Mouse (Mus musculus): ENCODE measurements around the gene Tigit.

Tigit gene

DNA sequence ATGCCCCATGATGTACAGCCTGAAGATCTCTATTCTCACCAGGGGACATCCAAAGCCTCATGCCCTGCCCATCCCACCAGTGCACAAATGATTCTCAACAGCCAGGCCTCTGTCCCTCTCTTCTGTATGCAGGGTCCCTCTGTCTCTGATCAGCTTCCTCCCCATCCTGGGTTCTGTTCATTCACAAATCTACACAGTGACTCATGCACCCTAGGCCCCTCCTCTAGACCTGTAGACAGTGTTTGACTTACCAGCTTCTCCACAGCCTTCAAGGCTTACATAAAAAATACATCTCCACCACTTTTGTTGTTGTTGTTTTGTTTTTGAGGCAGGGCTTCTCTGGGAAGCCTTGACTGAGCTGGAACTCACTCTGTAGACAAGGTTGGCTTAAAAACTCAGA, 915 bp upstream of the Tigit start:
- no peak for DNase-seq (ENCODE audit: low spot score in 2 of 2)

DNA sequence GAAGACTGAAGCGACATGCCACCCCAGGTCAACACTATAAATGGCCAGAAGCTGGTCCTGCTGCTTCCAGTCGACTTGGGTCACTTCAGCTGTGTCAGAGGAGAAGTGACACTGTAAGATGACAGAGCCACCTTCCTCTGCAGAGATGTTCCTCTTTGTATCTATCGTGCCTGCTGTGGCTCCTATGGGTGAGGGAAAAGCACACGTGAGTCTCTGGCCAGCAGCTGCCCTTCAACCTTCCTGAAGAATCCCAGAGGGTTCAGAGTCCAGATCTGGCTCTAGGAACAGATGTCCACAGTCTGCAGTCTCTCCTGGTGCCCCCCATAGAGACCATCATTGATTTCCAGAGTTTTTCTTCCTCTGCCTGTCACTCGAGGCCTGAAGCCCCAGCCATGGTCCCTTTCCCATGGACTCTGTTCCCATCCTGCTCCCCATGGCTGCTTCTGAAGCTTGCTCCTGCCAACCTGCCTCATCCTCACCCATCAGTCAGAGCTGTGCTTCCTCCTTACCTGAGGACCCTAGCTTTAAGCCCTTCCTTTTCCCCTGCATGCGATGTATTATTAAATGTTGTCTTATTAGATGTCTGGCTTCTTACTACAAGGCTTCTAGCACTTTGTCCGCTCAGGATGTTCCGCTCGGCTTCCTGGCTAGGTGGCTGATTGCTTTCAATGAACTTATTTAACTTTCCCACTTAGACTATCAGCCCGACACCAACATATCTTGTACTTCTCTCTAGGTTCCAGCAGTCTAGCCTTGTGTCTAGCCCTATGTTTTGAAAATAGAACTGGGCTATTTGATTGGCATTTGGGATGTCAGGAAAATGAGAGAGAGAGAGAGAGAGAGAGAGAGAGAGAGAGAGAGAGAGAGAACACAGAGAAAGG, 1.6 kb downstream of the Tigit start:
- no peak for DNase-seq (ENCODE audit: low spot score in 2 of 2)

DNA sequence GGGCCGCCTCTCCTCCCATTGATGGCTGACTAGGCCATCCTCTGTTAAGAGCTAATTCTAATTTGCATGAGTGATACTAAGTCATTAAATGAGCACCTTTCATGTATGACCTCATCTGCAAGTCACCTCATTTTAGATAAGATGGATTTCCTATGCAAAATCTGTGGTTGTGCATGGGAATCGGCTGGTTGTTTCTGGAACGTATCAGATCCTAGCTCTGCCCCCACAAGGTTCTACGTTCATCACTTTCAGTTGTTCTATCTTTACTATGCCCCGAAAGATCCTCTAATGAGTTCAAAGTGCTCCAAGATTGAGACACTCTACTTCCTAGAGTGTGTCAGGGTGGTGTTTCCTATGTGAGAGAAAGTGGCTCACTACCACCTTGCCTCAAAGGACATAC, 2.4 kb downstream of the Tigit start:
- no peak for DNase-seq (ENCODE audit: low spot score in 2 of 2)

DNA sequence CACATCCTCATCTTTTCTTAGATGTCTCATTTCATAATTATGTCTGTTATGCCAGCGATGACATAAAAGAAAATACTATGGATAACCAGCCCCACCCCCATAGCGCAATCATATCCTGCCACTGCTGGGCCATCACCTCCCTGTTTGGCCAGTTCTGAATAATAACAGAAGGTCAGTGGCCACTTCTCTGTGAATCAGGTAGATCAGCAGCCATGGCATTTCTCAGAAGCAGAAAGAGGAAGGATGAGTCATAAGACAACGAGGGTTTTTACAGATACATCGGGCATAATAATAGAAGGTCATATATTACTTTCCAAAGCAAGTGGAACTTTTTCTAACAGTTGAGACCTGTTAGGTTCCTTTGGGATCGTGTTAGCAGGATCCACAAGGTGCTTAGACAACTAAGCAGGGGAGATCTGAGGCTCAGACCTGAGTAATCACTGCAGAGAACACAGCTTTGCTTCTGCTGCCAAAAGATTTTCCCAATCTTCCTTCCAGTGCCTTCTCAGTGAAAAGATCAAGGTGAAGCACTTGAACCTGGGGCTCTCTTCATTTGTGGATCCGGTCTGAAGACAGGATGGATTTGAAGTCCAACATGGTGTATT, 8.7 kb downstream of the Tigit start:
- no peak for DNase-seq (ENCODE audit: low spot score in 2 of 2)

DNA sequence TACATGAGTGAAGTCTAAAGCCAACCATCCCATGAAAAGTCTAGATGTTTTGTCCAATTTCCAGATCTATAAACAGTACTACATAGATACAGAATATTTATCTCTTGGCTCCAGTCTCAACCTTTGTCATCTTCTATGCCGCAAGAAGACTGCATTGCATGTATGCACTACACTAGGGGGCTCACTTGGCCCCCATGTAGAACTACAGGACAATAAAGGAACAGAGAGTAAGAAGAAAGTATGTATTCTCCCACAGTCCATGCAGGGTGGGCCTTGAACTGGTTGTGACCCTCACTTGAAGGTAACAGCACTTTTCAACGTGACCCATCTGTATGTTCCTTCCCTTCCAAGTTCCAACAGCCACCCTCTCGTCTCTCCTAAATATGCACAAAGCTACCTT, 9.7 kb downstream of the Tigit start:
- DNase-seq (ENCODE audit: low spot score in 2 of 2): no peak

DNA sequence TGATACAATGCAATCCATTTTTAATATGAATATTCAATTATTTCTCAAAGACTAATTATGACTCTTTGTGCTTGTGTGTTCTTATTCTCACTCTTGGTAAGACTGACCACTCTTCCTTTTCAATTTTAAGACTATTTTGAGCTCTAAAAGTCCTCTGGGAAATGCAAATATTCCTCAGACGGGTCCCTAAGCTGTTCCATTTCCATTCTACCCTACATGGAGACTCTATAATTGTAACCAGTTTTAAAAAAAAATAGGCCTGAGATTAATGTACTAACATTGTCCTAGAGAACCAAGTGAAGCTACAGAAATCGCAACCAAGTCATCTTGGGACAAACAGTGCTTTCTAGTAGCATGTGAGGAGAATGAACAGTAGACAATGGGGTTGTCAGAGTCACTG, 10.7 kb downstream of the Tigit start:
- DNase-seq (ENCODE audit: low spot score in 2 of 2): no peak

DNA sequence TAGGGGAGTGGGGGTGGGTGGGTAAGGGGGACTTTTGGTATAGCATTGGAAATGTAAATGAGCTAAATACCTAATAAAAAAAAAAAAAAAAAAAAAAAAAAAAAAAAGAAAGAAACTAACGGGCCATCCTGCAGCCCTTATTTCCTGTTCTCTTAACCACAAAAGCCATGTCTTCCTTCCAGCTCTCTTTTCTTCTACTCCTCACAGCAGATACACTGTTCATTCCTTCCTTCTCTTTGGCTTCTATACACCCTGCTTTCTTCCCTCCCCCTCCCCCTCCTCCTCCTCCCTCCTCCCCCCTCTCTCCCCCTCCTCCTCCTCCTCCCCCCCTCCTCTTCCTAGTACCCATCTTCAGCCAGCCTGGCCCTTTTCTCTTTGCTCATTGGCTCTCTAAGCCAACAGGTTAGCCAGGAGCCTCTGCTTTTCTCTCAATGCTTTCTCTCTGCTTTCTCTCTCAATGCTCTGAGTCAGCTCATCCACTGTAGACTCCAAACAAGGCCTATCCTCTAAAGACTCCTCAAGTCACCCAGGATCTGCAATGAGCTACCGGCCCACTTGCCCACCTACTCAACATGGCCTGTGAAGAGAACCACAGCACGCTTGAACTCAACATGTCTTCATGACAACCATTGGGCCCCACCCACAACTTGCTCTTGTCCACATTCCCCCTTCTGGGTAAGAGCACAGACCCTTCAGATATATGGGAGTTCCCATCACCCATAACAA, 13.4 kb downstream of the Tigit start:
- DNase-seq (ENCODE audit: low spot score in 2 of 2): no peak

DNA sequence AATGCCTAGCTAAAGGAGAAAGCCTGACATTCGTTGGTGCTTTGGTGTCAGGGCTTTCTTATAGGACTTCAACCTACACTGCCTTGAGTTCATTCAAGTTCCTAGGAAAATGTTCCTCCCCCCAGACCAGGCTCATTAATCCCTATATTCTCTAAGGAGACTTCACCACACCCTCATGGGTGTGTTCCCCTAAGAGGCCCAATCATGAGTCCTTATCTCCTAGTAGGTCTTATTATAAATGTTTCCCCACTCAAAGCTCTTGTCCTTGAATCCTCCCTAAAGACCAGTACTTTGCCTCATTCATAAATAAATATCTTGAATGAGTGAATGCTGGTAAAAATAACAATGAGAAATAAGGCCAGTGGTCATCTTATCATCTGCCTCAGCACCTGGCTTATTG, 16.3 kb downstream of the Tigit start:
- no peak for DNase-seq (ENCODE audit: low spot score in 2 of 2)

DNA sequence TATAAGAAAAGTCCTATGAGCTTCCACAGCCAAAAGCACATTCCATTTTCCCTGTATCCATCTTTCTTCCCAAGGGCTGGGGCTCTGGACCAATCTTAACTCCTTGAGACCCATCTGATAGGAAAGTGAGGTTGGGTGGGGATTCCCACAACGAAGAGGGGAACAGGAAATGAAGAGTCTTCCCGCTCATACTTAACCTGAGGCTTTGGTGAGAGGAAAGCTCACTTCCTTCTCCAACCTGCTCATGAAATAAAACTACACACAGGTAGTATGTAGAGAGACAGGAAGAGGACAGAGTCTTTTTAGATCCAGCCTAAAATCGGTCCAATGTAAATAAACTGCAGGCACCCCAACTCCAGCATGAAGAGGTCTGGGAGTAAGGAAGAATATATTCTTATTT, 17.0 kb downstream of the Tigit start:
- no peak for DNase-seq (ENCODE audit: low spot score in 2 of 2)

DNA sequence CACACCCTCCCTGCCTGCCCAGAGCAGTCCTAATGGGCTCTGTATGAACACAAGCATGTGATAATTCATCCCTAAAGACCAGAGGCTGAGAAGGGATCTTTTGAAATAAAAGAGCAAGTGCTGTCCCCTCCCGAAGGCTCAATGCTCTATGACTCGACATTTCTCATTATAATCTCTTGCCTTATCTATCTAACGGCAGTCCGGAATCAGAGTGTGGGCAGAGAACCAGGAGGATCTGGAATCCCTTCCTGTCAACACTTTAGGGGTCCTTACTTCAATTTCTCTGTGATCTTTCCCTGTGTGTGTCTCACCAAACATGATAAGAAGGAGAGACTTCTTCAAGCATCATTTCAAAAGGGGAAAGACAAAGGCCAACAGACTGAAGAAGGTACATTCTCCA, 18.1 kb downstream of the Tigit start:
- no peak for DNase-seq (ENCODE audit: low spot score in 2 of 2)

DNA sequence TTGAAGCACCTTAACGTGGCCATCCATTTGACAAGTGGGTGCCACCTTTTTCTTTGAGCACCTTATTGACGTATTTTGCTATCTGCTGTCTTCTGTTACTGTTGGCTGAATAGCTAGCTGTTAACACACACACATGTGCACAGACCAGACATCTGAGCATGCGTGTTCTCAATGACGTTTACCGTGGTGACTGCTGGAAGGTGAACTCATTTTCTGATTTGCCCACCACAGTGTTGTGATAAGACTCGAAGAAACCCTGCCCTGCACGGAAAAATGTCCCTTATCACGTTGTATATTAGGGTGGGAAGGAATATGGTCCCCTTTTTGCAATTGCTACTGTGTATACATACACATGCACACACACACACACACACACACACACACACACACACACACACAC, 22.7 kb downstream of the Tigit start:
- DNase-seq (ENCODE audit: low spot score in 2 of 2): no peak

DNA sequence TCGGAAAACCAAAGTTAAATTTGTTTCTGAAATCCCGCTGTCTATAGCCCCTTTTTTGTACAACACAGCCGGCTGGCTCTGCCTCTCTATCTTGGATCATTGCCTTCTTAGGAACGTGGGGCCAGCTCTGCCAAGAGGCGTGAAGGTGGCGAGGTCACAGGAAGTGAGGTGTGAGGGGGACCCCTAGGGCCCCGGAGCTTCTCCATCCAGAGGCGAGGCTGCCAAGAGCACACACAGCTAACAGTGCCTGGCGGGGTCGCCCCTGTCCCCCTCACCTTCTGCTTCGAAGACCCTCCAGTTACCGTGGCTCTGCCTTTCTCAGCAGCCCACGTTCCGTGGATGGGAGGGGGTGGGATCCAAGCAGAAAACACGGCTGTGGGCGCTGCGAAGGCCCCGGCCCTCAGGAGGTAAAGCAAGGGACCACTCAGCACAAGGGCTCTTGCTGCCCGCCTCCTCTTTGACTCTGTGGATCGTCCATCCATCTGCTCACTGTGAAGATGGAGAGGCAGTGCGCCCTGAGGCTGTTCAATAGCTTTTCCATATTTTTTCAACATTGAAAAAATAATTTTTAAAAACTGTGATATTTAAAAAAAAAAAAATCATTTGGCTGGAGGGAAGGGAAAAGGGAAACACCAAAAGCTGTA, 25.4 kb downstream of the Tigit start:
- DNase-seq (ENCODE audit: low spot score in 2 of 2): no peak

DNA sequence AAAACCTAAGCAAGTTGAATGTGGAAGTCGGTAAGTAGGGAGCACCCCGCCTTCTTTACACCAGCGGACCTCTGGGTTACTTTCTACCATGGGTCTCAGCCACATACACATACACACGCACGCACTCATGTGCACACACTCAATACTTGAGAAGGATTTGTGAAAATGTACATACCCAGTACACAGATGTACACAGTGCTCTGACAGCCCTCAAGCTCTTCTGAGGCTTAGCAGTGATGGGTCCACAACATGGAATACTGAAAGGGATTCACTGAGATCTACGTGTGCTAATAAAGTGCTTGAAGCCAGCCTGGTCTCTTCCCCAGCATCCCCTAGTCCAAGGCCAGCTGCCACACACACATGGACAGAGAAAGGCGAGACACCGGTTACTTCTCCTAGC, 26.7 kb downstream of the Tigit start:
- DNase-seq (ENCODE audit: low spot score in 2 of 2): no peak

DNA sequence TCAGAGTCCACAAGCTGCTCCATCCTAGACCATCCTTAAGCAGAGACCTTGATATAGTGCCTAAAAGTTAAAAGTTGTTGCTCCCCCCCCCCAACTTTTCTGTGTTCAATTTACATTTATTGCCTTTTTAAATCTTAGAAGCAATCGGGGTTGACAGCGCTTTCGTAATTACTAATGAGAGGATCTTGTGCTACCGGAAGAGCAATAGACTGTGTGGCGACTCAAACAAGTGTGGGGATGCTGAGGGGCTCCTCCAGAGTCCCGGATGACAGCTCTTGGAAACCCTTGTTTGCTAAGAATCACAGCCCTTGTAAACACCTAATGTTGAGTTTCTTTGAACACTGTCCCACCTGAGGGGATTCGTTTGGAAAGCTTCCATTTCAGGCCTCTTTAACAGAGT, 29.9 kb downstream of the Tigit start:
- no peak for DNase-seq (ENCODE audit: low spot score in 2 of 2)

DNA sequence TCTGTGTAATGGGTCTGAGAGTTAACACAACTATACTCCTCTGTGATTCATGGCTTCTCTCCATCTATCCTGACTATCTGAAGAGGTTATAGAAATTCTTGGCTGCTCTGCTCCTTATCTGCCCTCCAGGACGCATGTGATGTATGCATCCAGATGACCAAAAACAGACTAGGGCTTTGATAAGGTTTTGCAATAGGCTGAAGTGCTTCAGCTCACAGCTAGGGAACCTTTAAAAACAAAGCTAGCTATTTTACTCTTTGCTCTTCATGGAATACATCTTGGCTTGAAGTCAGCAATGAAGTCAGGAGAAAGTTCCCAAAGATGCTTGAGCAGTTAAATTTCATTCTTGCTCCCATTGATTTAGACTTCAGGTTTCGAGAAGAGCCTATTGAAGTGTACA, 32.2 kb downstream of the Tigit start:
- no peak for DNase-seq (ENCODE audit: low spot score in 2 of 2)

DNA sequence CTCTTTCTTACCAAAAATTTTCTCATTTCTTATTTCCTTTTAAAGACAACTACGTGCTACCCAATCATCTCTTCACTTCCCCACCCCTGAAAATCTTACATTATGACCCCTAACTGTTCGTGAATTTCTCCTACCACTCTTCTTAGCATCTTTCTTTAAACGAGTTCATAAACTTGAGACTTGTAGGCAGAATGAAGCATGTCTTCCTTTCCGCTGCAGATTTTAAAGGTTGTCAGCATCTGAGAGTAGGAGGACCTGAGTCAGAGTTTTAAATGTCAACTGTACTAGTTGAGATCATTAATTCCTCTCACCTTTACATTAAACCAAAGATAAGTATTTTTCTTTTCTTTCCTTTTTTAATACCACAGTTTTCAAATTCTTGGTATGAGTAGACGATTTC, 35.3 kb downstream of the Tigit start:
- no peak for DNase-seq (ENCODE audit: low spot score in 2 of 2)

DNA sequence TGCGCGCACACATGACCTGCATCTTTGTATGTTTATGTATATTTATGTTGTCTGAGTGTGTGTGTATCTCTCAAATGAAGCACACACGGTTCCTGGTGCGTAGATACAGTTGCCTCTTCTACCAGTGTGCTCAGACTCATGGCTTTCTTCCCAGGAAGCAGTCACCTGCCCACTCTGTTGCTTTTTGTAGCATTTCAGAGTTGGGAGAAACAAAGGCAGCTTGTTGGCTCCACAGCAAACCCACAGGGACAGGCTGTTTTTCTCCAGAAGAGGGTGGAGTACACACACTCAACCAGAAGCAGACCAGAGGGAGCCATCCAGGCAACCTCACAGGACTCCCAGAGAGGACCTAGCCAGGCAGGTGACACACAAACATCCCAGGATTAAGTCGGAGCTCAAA, 38.0 kb downstream of the Tigit start:
- no peak for DNase-seq (ENCODE audit: low spot score in 2 of 2)

DNA sequence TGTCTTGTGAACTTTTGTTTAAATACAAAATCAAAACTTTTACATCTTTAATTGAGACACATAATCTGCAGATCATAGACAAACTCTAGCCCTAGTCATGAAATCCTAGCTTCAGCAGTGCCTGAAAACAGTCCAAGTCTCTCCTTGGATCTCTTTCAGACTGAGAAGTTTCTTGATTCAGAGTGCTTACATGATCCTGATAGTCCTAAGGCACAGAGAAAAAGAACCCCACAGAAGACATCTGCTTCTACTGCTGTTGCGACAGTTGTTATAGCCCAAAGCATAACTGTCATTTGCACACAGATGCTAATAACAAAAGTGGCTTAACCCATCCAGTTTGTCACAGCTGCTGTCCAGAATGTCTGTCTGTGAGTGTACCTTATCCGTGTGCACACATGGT, 38.7 kb downstream of the Tigit start:
- no peak for DNase-seq (ENCODE audit: low spot score in 2 of 2)

DNA sequence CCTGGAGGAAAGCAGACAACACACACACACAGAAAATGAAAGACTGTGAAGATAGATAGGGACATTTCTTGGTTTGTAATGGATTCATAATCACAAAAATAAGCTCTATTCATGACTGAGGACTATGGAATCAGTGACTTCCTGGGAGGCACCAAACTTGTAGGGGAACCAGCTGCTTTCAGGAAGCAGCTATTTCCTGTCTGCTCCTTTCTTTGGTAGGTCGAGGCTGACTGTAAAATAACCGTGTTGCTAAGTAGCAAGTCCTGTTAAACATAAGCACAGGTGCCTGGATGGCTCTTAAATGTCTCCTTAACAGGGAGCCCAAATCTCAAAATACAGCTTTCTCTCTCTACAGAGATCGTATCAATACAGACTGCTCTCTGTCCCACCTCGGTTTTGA, 39.1 kb downstream of the Tigit start:
- DNase-seq (ENCODE audit: low spot score in 2 of 2): no peak

DNA sequence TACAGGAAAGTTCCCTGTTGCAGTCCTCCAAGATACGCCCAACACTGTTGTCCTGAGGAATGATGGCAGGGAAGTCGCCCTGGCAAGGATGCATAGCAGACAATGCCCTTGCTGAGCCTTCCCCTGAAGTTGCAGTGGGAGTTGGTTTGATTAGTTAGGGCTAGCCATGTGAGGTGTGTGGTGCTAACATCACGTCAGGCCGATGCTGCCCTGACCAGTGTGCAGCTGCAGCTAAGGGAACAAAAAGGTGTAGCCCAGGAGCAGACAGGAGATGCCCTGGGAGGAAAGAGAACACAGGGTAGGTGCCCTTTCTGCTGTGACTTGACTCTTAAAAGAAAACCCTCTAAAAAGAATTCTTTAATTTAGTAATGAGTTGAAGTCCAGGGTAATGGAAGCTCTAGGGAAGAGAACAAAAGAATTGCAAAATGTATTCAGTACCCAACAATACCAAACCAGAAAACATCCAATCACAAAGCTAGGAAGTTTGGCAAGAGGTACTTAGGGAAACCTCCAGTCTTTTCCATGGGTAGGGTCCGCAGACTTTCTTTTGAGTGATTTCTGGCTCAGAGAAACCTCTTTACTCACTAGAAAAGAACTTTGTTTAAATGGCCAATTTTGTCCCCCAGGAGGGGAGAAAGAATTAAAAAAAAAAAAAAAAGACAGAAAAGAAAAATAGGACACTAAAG, 40.5 kb downstream of the Tigit start:
- no peak for DNase-seq (ENCODE audit: low spot score in 2 of 2)

DNA sequence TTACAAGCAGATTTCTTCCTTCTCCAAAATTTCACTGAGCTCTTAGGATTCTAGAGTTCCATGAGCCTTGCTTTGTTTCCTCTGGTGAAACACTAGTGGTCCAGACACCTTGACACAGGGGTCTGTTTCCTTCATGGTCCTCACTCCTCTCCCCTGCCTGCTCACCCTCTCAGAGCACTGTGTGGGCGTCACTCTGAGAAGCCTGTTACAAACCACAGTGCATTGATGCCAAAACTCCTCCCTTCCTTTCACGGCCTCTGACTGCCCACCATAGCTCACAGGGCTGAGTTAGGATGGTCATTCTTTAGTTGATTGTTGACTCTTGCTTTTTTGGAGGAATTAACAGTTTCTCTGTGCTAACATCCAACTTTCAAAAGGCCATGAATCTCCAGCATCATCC, 43.6 kb downstream of the Tigit start:
- no peak for DNase-seq (ENCODE audit: low spot score in 2 of 2)

DNA sequence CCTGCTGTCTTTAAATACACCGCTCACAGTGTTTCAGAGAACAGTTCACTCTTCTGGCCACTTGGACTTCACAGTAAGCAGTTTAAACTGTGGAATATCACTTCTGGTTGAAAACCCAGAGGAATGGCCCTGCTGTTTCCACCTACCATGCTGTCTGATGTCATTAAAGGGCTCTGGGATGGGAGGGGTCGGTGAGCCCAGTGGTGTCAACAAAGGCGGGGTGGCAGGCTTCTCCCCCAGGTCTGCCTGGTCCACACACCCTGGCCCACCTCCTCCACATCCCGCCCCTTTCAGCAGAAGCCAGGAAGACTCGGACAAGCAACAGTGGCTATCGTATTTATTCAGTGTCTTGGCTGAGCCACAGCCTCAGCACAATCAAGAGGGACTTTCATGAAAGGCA, 44.7 kb downstream of the Tigit start:
- DNase-seq (ENCODE audit: low spot score in 2 of 2): no peak

All from urinary bladder, adult 18-20 months (tissue).